Mouse (Mus musculus) ES-Bruce4 (cell line): ENCODE measurements around the gene Mesp2. TPM values are rescaled to one million over a fixed set of nuclear protein-coding genes. Genes with fewer than 3 reads are reported as not detected.

Source experiments
- H3K27ac ChIP-seq: 2 replicates; pipeline ENCODE4 v1.5.1; 2012; ENCODE audit warnings: low read length, inconsistent platforms; ENCODE audit not compliant: insufficient read depth
- H3K27me3 ChIP-seq: 2 replicates; pipeline ENCODE4 v1.6.1; 2012; ENCODE audit warnings: mild to moderate bottlenecking, low read length, inconsistent platforms; ENCODE audit not compliant: control insufficient read depth, poor library complexity, insufficient read depth, severe bottlenecking
- H3K36me3 ChIP-seq: 2 replicates; pipeline ENCODE4 v1.6.1; 2012; ENCODE audit warnings: inconsistent platforms, mild to moderate bottlenecking, low read length, moderate library complexity; ENCODE audit not compliant: control insufficient read depth, poor library complexity, insufficient read depth, severe bottlenecking
- H3K4me1 ChIP-seq: one replicate; pipeline ENCODE4 v1.8.1; 2011; ENCODE audit warnings: low read length; ENCODE audit not compliant: control insufficient read depth, insufficient read depth
- H3K4me3 ChIP-seq: 2 replicates; pipeline ENCODE4 v1.5.1; 2011; ENCODE audit warnings: low read depth, mild to moderate bottlenecking, low read length
- H3K9ac ChIP-seq: 2 replicates; pipeline ENCODE4 v1.6.1; 2012; ENCODE audit warnings: low read depth, mild to moderate bottlenecking, inconsistent platforms; ENCODE audit not compliant: poor library complexity, severe bottlenecking
- H3K9me3 ChIP-seq: replicated peaks from 2 replicates; pipeline ENCODE4 v1.6.1; 2012; ENCODE audit warnings: mild to moderate bottlenecking, low read length, inconsistent platforms; ENCODE audit not compliant: control insufficient read depth, poor library complexity, insufficient read depth, severe bottlenecking
- CTCF ChIP-seq: IDR thresholded peaks from one replicate; pipeline ENCODE4 v1.8.1; 2011; ENCODE audit warnings: low read depth, low read length
- EP300 ChIP-seq: IDR thresholded peaks from 2 replicates; pipeline ENCODE4 v1.6.1; 2011; ENCODE audit warnings: low read depth, low read length; ENCODE audit not compliant: insufficient read depth
- POLR2A ChIP-seq: IDR thresholded peaks from one replicate; pipeline ENCODE4 v1.8.1; 2011; ENCODE audit warnings: low read length; ENCODE audit not compliant: insufficient read depth
- polyA plus RNA-seq: library from polyadenylated mRNA; stranded (reverse); fragments of >200 nt; gene quantifications from 2 replicates; pipeline ENCODE4 v1.2.4, GENCODE M21; 2011; ENCODE audit warnings: low read depth; ENCODE audit not compliant: missing spikeins, insufficient read depth, insufficient read length

Gene Mesp2
- polyA plus RNA-seq, 1 experiment = 1.2 TPM

DNA sequence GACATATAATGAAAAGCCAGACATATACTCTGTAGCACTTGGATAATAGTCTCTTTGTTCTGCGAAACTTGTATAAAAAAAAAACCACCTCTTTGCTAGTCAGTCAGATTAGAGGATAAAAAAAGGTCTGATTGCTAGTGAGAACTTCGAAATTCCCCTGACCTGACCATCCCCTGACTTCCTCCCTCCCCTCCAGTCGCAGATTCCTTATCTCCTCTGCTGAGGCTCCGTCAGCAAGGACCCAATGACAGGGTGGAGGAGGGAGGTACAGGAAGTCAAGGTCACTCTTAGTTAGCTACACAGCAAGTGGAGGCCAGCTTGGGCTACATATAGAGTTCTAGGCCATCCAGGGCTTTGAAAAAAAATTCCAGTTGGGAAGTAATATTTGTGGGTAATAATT is 9.0 kb downstream of the Mesp2 start:
- Histone ChIP-seq H3K9me3 (no peaks in the 10 kb centered on the region), H3K27me3 (no peaks in the 10 kb centered on the region), H3K36me3 (no peaks in the 10 kb centered on the region), H3K4me1 (peaks cover 10% of the 10 kb centered on the region), H3K27ac (no peak overlapping the region), H3K4me3 (no peak overlapping the region), H3K9ac (no peak overlapping the region)
- TF ChIP-seq POLR2A (no peak), CTCF (no peak), EP300 (no peak)

DNA sequence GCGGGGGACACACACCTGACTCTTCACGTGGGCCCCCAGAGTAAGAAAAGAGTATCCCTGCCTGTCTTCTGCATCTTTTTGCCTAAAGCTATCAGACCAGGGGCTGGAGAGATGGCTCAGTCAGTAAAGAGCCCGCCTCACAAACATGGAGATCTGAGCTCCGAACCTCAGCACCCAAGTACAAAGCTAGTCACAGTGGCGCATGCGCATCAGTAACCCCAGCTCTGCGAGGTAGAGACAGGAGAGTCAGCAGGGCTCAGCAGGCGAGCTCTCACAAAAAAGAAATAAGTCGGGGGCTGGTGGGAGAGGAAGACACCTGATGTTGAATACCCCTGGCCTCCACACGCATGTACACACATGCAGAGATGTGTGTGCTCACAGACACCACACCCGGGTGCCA is 9.5 kb downstream of the Mesp2 start:
- Histone ChIP-seq H3K9me3 (no peaks in the 10 kb centered on the region), H3K36me3 (no peaks in the 10 kb centered on the region), H3K9ac (no peak overlapping the region), H3K27ac (no peak overlapping the region), H3K4me1 (peaks cover 10% of the 10 kb centered on the region), H3K4me3 (no peak overlapping the region), H3K27me3 (no peaks in the 10 kb centered on the region)
- TF ChIP-seq POLR2A (no peak), CTCF (no peak), EP300 (no peak)

DNA sequence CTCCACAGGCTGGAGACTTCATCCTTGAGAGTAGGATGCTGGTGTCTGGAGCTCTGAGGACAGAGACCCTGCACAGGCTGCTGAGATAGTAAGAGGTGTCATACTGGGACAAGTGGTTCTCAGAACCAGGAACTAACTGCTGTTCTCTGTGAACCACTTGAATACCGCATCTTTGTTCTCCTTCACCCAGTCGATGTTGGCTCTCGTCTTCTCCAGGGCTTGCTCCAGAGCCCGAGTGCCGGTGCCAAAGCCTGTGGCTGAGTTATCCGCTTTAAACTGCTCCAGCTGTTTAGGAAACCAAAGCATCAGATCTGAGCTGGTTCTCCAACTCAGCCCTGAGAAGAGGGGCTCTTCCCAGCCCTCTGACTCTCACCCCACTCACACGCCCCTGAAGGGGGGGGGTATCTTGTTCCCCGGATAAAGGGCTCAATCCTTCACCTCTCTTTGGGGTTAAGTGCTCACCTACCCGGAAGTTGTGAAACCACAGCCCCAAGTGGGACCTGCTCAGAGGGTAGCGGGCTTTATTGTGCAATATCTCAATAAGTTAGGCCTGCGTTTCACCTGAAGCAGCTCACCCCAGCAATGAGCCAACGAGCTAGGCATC is 11.7 kb downstream of the Mesp2 start:
- TF ChIP-seq POLR2A (no peak), CTCF (no peak), EP300 (no peak)
- Histone ChIP-seq H3K4me3 (no peak overlapping the region), H3K9ac (no peak overlapping the region), H3K4me1 (peaks cover 10% of the 10 kb centered on the region), H3K27me3 (no peaks in the 10 kb centered on the region), H3K27ac (no peak overlapping the region), H3K36me3 (no peaks in the 10 kb centered on the region), H3K9me3 (no peaks in the 10 kb centered on the region)

DNA sequence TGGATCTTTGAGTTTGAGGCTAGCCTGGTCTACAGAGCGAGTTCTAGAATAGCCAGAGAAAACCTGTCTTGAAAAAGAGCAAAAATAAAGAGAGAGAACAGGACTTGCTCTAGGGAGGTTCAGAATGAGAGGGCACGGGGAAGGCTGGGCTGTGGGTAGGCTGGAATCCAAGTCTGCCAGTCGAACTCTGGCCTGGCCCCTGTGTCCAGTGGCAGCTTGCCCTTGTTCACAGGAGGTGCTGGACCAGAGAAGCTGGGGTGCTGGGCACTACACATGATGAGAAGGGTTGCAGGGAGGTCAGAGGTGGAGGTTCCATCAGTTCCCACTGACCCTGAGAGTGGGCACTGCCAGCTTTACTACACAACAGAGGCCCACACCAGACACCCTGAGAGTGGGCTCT is 17.8 kb downstream of the Mesp2 start:
- no peak for TF ChIP-seq EP300
- TF ChIP-seq CTCF = no peak
- TF ChIP-seq POLR2A = no peak
- no peak overlapping the region for H3K27ac ChIP-seq
- H3K4me1 ChIP-seq = no peaks in the 10 kb centered on the region
- H3K4me3 ChIP-seq = no peak overlapping the region
- no peaks in the 10 kb centered on the region for H3K27me3 ChIP-seq
- no peaks in the 10 kb centered on the region for H3K36me3 ChIP-seq
- no peaks in the 10 kb centered on the region for H3K9me3 ChIP-seq
- no peak overlapping the region for H3K9ac ChIP-seq

DNA sequence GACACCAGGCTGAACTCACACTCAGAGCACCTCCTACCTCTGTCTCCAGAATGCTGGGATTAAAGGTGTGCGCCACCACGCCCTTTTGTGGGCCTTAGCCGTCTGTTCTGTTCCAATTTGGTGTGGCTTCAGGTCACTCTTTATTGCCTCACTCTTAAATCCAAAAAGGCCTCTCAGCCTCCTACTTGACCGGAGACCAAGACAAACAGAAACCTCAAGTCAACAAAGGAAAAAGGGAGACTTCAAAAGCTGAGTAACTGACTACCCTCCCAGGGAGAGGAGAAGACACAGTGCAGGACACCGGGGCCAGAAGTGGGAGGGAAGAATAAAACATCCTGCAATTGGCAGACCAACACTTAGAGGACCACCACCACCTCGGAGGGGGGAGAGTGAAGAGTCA is 20.6 kb downstream of the Mesp2 start:
- Histone ChIP-seq H3K9ac (no peak overlapping the region), H3K4me3 (no peak overlapping the region), H3K9me3 (no peaks in the 10 kb centered on the region), H3K27me3 (no peaks in the 10 kb centered on the region), H3K4me1 (no peaks in the 10 kb centered on the region), H3K36me3 (no peaks in the 10 kb centered on the region), H3K27ac (no peak overlapping the region)
- TF ChIP-seq EP300 = no peak
- TF ChIP-seq CTCF = no peak
- no peak for TF ChIP-seq POLR2A

DNA sequence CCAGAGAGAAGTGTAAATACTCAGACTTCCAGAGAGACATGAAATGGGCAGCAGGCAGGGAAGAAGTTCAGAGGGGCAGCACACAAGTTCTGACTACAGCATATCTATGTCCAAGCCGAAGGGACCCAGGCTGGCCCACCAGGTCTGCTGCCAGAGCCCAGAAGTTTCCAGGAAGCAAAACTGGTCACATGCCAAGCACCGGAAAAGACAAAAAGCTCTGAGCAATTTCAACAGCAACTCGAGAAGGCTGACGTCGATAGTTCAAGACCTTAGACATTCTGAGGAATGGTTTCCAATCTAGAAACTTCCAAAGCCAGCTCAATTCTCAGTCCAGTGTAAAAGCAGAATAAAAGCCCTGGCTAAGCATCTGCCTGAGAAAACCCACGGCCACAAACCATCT is 21.1 kb downstream of the Mesp2 start:
- no peak overlapping the region for H3K4me3 ChIP-seq
- no peaks in the 10 kb centered on the region for H3K27me3 ChIP-seq
- TF ChIP-seq EP300 = no peak
- TF ChIP-seq POLR2A = no peak
- TF ChIP-seq CTCF = no peak
- no peaks in the 10 kb centered on the region for H3K36me3 ChIP-seq
- H3K27ac ChIP-seq = no peak overlapping the region
- no peaks in the 10 kb centered on the region for H3K4me1 ChIP-seq
- no peaks in the 10 kb centered on the region for H3K9me3 ChIP-seq
- H3K9ac ChIP-seq = no peak overlapping the region
